Mouse (Mus musculus) lung, postnatal 10 days (tissue): Measurements from ENCODE around the gene Gm8765.
"Not testable (repeated sequence)": the region's sequence is repeated elsewhere in the genome, so short reads cannot be mapped to it uniquely, and the experiment has no call there.

ENCODE experiments used
- DNase-seq: peaks from one replicate; pipeline ENCODE4 v3.0.0; 2021

Gm8765 gene

GRCm38 (mm10) chr13:50698012-50698411 is at the start of gene Gm8765:
Gene Gm8765, plus strand, starts transcription at chr13:50698312.
- not testable (repeated sequence) for DNase-seq

GRCm38 (mm10) chr13:50648771-50649170 is 49.3 kb upstream of the Gm8765 start:
- not testable (repeated sequence) for DNase-seq

- DNase-seq: not testable (repeated sequence)
Measured at GRCm38 (mm10) chr13:50750282-50750681, 52.2 kb downstream of the Gm8765 start.

GRCm38 (mm10) chr13:50751732-50752131 is 53.6 kb downstream of the Gm8765 start:
- no peak for DNase-seq

- DNase-seq: not testable (repeated sequence)
Measured at GRCm38 (mm10) chr13:50752961-50753360, 54.8 kb downstream of the Gm8765 start.
